Mouse (Mus musculus) T-helper 2 cell (primary cell): ENCODE data around the gene Pgs1.

Source experiments
- in situ Hi-C: fragments of 300-600 bp; cut with MboI, MseI; formaldehyde crosslinking; loops from one replicate; pipeline ENCODE4 v1.15.1; 2025; ENCODE audit warnings: high pct_unique_total_duplicates

Gene Pgs1

DNA sequence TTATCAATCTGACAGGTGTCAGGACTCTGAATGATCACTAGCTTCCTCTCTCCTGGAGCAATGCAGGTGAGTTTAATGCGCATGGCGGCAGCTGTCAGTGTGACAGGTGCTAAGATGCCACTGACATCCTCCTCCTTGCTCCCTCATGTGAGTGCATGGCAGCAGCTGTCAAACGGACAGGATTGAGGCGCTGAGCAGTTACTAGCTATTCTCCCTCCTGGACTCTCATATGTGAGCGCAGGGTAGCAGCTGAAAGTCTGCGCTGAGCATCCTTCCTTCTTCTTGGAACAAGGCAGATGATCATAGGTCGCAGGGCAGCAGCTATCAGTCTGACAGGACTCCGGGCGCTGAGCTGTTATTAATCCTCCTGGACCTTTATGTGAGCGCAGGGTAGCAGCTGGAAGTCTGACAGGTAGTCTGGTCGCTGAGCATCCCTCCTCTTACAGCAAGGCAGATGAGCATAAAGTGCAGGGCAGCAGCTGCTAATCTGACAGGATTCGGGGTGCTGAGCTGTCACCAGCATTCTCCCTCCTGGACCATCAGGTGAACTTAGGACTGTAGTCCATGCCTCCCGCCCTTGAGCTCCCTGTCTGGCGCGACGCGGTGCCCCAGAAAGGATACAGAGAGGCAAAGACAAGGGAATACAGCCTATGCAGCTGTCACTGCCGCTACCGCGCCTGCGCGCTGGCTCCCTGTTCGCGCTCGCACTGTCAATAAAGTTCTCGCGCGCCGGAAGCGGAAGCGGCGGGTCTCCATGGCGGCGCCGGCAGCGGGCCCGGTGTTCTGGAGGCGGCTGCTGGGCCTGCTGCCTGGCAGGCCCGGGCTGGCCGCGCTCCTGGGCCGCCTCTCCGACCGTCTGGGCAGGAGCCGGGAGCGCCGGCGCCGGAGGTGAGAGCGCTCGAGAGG, at the start of gene Pgs1:
Gene Pgs1 (plus strand): TSS at position 167 of the 906 bp plus-strand sequence.
- in situ Hi-C loops, result no loop called here

DNA sequence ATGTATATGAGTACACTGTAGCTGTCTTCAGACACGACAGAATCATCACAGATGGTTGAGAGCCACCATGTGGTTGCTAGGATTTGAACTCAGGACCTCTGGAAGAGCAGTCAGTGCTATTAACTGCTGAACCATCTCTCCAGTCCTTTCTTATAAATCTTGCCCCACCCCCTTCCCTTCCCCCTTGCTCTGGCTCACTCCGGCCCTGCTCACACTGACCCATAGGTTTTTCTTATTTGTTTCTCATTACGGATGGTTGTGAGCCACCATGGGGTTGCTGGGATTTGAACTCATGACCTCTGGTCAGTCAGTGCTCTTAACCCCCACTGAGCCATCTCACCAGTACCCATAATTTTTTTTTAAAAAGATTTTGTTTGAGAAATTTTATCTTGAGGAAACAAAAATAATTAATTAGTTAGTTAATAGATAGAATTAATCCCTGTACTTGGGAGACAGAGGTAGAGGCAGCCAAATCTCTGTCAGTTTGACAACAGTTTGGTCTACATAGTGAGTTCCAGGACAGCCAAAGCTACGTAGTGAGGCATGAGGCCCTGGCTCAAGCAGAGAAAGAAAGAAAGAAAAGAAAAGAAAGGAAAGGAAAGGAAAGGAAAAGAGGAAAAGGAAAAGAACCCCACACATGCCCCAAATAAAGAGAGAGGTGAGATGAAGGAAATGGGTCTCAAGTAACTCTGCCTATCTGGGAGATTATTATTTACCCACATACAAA, 46.9 kb upstream of the Pgs1 start:
- in situ Hi-C loops, result no loop called here

DNA sequence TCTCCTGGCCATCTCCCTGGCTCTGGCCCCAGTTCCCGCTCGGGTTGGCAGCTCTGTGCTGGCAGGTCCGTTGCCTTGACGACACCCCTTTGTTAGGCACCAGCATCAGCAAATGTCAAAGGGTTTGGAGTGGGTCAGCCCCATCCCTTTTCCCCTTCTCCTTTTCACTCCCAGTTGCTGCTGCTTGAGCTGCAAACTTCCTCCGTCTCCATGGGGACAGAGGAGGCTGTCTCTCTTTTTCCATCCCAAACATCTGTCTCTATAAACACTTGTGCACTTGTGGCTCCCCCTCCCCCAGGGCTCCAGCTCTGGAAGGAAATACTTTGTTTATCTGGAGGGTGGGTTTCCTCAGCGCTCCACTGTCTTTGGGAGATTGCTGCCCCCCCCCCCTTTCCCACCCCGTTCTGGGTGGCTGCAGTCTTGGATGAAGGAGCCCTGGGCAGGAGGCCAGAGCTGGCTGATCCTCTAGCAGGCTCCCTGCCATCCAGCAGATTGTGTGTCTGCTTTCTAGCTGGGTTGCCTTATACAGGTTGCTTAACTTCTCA, 46.3 kb upstream of the Pgs1 start:
- in situ Hi-C loops, result no loop called here

DNA sequence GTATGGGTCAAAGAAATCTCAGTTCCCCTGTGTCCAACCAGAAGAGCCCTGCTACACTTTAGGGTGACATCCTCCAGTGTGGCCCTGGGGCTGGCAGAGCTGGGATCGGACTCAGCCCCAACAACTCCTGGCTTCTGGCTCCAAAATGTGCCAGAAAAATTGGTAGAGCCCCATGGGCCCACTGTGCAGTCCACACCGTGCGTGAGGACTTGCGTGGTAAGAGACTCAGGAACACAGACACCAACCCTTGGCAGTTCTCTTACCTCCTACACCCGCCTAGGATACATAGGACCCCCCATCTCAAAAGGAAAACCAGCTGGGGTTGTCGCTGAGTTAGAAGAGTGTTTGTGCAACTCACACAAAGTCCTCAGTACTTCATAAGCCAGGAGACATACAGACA, 45.2 kb upstream of the Pgs1 start:
- in situ Hi-C loops, result no loop called here

DNA sequence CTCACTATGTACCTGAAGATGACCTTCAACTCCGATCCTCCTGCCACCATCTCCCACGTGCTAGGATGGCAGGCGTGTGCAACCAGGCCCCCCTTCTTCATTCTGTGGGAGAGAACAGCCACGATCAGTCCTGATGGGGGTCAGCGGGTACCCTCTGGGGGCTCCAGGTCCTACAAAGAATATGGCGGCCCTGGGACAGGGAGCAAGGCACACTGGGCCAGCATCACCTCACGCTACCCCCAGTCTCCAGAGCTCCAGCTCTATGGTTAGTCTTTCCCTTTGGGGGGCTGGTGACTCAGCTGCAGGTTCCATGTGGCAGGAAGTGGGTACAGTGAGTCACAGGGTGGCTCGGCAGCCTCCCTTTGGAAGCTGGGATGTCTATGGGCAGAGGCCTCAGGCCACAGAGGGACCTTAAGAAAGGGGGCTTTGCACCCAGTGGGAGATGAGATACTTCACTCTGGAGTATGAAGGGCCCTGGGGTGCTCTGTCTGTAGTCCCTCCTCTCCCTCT, 44.7 kb upstream of the Pgs1 start:
- in situ Hi-C loops, result no loop called here

DNA sequence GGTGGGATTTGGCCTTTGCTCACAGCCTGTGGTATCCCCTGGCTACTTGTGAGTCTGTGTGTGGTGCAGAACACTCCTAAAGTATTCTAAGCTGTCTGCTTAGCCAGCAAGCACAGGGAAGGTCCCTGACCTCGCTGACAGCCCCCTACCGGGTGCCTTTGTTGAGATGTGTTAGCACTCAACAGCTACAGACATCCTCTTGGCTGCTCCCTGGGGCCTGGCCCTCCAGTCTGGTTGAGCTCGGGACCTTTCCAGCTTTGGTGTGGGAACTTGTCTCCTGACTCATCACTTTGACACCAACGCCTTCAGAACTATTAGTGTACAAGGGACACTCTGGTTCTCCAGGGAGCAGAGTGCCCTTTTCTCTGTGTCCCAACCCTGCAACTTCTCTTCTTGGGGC, 44.2 kb upstream of the Pgs1 start:
- in situ Hi-C loops, result no loop called here

DNA sequence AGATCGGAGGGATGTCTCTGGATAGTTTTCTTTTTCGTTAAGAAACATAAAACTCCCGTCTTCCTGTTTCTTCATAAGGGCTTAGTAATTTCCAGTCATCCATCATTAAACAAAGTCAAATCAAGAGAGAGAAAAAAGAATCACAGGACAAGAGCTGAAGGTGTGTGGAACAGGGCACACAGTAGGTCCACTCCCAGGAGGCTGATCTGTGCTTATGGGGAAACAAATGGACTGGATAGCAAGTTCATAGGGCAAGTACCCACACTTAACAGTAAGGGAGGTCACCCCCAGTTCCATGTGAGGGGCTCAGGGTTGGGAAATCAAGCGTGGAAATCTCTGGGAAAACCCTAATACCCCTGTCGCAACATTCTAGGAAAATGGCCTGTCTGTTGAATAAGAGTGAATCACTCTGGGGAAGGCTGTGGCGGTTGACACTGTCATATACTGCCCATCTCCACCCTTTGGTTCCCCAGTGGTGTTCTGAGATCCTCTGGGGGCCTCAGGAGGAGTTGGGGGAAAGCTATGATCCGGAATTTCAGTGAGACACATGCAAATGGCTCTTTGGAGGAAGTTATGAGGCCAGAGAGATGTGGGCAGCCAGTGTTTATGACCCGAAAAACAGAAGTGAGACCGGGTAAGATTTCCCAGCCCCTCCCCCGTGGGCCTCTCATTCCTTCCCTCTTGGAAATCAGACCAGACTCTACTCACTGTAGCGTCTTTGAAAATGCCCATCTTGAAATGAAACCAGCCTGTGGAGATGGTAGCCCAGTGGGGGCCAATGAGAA, 39.7 kb upstream of the Pgs1 start:
- in situ Hi-C loops, result no loop called here

DNA sequence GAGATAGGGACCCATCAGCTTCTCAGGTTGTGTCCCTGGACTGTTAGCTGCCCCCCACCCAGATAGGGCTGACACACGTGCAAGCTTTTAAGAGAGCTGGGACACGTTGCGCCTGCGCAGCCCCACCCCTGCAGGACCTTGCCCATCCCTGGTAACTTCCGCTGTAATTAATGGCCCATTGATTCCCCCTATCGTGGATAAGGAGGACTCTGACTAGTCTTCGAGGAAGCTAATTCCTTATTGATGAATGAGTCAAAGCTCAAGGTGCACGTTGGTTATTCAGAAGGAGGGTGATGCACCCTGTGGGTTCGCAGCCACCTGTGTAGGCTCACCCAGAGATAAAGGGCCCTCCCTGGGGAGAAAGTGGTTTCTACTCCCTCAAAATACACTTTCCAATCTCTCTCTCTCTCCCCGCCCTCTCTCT, 39.1 kb upstream of the Pgs1 start:
- in situ Hi-C loops, result no loop called here

DNA sequence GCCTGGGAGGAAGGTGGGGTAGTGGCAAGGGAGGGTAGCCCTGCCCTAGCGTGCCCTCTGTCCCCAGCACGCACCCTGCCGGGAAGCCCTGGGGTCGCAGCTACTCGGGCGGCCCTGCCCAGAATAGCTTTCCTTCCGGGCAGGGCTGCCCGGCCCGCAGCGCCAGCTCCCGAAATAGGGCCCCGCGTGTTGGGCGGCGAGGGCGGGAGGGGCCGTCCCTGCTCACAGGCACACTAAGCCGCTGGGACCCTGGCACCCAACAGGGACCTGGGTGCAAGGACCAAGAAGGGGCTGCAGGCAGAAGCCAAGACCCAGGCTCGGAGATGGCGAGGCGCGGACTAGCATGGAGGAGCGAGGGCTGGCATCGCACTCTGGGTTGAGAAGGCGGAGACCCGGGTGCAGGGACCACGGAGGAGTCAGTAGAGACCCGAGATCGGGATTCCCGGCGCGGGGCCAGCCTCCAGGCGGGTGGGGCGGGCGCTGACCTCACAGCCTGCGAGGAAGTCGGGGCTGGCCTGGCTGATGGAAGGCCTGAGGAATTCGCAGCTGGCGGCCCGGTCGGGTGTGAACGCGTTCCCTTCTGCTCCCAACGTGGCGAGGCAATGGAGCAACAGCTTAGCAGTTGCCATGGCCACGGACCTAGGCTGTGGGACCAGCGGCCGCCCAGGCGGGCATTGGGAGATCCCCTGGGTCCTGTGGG, 36.5 kb upstream of the Pgs1 start:
- in situ Hi-C loops, result no loop called here

DNA sequence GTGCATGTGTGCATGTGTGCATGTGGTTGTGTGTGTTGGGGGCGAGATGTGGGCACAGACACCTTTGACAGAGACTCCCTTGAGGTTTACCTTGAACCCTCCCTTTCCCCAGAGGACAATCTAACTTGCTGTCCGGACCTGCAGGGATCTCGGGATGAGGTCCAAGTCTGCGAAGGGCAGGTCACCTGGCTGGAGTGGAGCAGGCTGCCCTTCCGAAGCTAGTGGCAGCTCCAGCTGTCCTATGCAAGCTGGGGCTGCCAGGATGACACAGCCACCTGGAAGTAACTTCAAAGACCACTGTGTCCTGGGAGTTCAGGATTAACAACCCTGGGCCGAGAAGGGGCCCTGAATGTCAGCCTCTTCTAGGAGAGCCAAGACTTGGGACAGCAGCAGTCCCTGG, 34.7 kb upstream of the Pgs1 start:
- in situ Hi-C loops, result no loop called here

DNA sequence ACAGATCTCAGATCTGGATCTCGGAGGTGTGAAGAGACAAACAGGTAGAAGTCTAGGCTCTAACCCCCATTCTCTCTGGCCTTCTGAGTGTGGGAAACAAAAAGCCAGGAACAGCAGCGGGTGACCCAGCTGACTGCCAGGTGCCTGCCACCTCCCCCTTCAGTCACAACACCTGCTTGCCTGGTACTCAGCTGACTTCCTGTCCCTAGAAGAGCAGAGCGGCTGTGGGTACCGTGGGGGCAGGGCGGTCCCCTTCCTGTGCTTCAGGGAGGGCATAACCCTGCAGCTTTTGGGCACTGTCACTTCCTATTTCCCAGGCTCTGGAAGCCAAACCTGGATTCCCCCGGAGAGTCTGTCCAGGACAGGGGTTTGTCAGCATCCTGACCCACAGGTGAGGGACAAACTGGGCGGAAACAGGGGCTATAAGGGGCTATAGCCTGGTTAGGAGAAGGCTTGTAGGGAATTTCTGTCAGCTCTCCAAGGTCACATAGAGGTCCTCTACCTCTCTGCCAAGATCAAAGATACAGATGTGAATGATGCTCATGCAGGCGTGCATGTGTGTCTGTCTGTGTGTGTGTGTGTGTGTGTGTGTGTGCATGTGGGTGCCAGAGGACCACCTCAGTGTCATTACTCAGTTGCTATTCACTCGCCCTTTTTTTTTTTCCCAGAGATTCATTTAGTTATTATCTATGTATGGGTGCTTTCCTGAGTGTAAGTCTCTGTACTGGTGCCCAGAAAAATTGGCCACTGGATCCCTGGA, 33.7 kb upstream of the Pgs1 start:
- in situ Hi-C loops, result no loop called here

DNA sequence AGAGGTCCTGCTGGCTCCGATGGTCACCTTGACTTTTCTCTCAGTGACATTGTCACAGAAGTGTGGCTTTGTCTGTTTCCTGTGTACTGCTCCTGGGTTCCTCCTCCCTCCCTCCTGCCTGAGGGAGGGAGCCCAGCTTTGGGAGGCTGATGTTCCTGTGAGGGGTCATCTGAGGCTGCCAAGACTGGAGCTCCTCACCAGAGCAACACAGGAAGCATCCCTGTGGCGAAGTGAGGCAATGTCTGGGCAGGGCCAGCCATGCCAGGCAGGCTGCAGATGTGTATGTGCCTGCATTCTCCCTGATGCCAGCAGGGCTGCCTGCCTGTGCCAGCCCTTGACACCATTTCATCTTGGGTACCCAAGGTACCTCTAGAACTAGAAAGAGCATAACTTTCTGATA, 32.0 kb upstream of the Pgs1 start:
- in situ Hi-C loops, result no loop called here

DNA sequence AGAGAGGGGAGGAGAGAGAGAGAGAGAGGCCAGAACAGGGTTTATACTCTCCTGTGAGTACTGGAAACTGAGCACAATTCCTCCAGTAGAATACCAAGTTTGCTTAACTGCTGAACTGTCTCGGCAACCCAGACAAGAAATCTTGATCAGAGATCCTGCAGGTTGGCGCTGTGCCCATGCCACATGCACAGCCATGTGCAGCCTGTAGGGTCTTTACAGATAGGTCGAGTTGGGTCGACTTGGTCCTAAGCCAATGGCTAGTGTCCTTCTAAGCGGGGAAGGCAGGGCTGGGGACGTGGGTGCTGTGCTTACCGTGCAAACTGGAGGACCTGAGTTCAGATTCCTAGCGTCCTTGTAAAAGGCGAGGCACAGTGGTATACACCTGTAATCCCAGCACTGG, 31.3 kb upstream of the Pgs1 start:
- in situ Hi-C loops, result no loop called here

DNA sequence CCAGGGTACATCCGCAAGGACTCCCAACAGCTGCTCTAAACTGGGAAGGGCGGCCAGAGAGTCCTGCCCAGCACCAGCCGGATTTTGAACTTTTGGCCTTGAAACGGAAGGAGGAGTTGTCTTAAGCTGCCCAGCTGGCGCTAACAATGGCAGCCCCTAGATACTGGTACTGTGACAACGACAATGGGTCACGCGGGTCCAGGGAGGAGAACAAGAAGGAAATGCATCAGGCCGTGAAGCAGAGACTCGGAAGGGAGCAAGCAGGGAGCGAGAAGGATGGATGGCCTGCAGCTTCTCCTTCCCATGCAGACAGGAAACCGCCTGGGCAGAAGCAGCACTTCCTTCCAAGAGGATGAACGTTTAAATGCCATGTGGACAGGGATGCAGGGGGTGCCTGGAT, 30.5 kb upstream of the Pgs1 start:
- in situ Hi-C loops, result no loop called here

DNA sequence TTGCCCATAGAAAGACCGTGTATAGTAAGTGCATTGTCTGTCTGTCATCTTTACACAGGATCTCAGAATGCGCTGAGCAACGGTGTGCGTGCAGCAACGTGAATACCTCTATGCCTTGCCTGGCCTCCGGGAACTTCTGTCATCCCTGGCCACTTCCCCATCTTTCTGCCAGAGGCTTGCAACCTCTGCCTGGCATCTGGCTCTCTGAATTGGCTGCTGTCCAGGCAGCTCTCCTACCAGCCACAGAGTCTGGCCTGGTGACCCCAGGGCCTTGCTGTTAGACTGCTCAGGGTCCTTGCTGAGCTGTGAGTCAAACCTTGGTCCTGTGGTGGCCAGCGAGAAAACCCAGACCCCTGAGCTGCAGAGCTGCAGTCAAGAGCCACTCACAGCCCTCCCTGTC, 27.9 kb upstream of the Pgs1 start:
- in situ Hi-C loops, result no loop called here

DNA sequence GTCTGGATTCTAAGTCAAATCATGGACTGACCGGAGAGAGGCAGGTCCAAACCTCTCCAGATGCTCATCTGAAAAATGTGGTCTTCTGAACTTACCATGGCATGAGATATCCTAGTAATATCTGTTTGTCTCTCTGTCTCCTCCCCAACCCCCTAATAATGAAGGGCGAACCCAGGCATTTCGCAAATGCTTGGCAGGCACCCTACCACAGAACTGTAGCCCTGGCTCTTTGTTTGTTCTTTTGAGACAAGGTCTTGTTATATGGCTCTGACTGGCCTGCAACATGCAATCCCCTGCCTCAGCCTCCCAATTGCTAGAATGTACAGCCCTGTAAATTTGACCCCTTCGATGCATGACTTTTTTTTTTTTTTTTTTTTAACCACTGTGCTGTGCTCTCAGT, 26.9 kb upstream of the Pgs1 start:
- in situ Hi-C loops, result no loop called here

DNA sequence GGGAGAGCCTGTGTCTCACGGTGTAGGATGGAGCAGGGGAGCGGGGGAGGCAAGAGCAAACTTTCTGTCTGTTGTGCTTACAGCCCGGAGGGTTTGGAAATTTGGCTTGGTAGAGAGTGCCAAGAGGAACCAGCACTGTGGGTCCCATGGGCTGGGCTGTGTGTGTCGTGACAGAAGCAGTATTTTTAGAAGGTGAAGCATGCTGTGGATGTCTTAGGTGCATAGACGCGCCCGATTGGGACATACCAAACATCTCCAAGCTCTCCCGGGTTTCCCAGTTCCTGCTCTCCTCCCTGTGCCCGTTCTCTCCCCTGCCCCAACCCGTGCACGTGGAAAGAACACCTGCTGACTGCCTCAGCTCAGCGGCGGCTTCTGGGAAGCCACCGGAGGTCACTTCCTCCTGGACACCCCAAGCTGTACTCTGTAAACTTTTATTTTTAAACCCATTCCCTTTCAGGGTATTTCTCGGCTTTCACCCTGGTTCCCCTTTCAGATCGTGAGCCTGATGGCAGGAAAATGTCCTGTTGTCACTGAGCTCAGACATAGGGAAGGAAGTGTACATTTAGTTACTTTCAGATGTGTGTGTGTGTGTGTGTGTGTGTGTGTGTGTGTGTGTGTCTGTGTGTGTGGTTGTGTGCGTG, 26.2 kb upstream of the Pgs1 start:
- in situ Hi-C loops, result no loop called here

DNA sequence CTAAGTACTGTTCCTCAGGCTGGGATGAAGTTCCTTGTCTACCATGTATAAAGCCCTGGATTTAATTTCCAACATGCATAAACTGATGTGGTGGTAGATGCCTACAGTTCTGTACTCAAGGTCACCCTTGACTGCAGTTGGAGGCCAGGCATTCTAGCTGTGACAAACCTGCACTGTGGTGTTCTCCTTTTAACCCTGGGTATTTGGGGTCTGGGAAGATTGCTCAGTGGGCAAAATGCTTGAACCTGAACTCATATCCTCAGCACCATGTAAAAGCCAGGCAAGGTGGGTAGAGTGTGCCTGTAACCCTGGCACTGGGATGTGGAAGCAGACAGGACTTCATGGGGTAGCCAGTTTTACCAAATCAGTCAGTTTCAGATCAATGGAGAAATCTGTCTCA, 25.5 kb upstream of the Pgs1 start:
- in situ Hi-C loops, result no loop called here

DNA sequence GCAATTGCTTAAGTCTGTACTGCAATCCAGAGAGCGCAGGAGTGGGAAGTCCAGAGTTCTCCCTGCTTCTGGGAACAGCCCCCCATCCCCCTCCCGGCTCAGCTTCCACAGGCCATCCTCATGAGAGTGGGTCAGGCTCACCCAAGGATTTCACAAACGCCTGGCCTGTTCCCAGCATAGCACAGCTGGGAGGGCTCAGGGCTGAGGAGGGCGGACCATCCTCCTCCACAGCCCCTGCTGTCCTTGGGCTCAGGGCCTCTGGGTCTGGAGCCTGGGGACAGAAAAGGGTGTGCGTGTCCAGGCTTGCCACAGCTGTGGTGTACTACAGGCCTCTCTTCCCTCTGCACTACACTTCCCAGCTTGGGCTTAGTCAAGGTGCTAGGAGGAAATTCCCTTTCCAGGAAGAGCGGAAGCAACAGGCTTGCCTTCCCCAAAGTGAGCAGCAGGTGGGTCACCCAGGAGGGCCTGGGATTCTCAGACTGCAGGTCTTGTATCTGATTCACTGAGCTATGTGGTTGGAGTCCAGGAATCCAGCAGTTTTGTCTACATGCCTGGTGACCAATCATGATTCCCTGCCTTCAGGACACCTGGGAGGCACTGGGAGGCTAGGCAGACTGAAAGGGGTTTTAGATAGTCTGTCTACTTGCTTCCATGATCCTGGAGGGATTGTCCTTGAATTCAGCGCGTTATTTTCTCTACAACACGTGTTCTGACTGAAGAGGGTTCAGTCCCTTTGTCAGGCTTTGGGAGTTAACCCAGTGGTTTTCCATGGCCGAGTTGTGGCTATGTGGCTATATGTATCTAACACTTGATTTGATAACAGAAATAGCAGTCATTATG, 23.6 kb upstream of the Pgs1 start:
- in situ Hi-C loops, result no loop called here
